Mouse (Mus musculus) spleen, adult 2 months (tissue): Measurements from ENCODE around the gene Nop58.

Experiments
- CTCF ChIP-seq: fragments of 200-500 bp; IDR thresholded peaks from 2 replicates; pipeline ENCODE4 v1.5.1; 2011; ENCODE audit warnings: mild to moderate bottlenecking, inconsistent platforms; ENCODE audit not compliant: insufficient read depth, insufficient read length, insufficient replicate concordance; ENCODE audit errors: extremely low read depth
- POLR2A ChIP-seq: fragments of 200-500 bp; IDR thresholded peaks from 2 replicates; pipeline ENCODE4 v1.6.1; 2011; ENCODE audit warnings: low read depth, low read length, inconsistent platforms

- no peak for TF ChIP-seq POLR2A
- TF ChIP-seq CTCF = no peak
These were observed 49.3 kb downstream of the Nop58 start for GRCm38 (mm10) chr1:59734076-59734475.
